Mouse (Mus musculus) activated CD4-positive, CD25-positive, alpha-beta regulatory T cell, adult 4 months (primary cell): ENCODE measurements around the gene Cyp2j13. TPM values are rescaled to one million over a fixed set of nuclear protein-coding genes. Genes with fewer than 3 reads are reported as not detected.
"Not testable (repeated sequence)": the region's sequence is repeated elsewhere in the genome, so short reads cannot be mapped to it uniquely, and the experiment has no call there.

ENCODE experiments used
- ATAC-seq: one replicate; pipeline ENCODE4 v1.8.0; 2017
- polyA plus RNA-seq, 2 experiments: library from polyadenylated mRNA; unstranded; fragments of 100-300 nt; shearing (Covaris generic); gene quantifications; one replicate each; pipeline ENCODE4 v1.2.1; 2017

Gene Cyp2j13
- not detected for polyA plus RNA-seq

DNA sequence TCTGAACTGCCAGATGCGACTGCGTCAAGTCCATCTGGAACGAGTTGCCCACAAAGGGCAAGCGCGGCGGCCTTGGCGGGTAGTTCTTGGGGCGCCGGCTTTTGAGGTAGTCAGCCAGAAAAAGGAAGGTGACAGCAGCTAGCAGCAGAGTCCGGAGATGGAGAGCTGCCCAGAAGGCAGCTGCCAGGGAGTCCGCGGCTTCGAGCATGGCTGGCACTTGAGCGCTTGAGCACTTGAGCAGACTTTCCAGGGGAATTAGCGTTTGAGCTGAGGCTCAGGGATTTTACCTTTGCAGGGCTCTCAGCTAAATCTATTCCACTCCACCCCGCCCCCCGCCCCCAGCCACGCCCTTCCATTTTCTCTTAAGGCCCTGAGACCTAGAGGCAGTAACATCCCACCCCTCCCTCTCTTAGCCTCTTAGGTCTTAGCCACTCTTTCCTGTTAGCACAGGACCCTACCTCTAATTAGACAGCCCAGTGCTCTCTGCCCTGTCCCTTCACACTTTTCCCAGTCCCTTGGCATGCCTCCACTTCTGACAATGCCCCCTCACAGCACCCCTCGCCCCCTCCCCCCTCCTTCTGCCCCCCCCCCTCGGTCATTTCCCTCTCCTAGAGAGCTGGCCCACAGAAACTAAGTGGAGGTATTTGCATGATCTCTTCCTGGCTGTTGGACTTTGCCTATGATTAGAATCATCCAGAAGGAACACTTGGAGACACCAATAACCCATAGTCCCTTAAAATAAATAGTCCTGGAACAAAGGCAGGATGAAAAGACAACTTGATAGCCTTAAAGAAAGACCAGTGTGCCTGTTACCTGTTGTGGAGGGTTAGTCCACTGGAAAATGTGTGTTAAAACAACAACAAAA, at the start of gene Cyp2j13:
TSS of gene Cyp2j13 (minus strand) at position 286 of the 865 bp plus-strand sequence.
- ATAC-seq: no peak

DNA sequence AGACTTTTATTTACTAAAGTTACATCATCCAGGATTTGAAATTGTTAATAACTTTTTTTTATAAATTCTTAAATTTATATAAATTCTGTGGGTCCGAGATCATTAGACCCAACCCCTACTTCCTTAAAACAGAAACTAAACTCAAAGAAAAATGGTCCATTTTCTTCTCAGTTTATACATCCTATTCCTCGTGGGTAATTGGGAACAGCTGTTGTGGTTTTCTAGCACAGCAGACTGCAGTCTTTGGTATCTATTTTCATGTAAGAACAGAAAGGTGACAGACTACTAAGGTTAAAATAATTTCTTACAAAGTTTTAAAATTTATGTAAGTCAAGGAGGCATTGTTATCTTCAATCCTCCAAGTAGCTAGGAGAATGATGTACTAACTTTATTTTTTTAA, 19.5 kb upstream of the Cyp2j13 start:
- no peak for ATAC-seq

DNA sequence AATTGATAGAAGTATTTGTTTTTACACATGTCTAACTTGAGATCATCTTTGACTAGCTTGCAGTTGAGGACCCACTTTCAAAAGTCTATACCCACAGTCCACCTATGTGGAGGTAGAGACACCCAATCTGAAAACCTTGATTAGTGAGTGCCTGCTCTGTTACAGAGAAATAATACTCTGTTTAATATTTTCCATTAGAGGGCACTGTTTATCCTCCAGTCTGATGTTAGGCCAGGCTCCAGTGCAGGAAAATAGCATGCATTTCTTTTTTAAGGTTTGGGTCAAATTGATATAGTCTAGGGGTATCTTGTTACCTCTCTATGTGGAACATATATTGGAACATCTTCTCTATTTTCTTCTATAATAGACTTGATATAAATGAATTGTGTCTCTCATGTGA, 14.5 kb upstream of the Cyp2j13 start:
- no peak for ATAC-seq

DNA sequence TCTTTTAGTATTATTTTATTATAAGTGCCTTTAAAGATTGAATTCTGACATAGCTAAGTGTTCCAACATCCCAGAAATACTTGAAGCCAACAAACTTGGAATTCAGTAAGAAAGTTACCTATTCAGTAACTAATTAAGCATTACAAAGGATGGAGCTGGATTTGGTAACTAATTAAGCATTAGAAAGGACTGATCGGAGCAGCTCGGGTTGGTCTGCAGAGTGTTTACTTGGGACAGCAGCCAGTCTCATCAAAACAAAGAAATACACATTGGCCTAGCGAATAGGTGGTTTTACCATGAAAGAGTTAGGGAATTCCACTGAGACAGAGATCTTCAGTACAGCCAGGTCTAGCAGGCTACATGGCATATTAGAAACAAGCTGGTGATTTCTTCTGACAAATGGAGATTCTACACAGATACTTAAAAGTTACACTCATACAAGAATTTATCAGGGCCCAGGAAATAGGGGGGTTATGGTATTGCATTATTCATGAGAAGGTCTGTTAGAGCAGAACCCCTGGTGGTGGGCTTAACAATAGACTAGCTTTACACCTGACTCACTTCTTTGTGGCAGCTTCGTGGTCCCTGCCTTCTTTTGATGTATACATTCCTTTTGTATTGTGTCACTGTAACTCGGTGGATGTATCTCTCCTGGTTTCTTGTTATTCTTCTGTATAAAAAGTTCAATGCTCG, 12.2 kb upstream of the Cyp2j13 start:
- not testable (repeated sequence) for ATAC-seq

DNA sequence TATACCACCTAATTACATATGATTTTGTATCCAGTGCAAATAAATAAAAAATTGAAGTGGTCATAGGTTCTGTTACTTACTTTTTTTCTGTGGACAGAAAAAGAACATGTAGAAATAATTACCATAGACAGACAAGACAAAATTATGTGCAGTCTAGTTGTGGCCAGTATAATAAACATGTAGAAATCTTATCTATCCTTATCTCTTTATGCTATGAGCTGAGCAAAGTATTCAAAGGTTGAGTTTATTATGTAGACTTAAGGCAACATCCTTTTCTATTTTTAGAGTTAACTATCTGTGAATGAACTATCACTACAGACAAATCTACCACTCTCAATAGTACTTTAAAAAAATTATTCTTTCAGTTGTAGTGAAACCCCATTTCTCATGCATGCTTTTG, 962 bp upstream of the Cyp2j13 start:
- no peak for ATAC-seq

DNA sequence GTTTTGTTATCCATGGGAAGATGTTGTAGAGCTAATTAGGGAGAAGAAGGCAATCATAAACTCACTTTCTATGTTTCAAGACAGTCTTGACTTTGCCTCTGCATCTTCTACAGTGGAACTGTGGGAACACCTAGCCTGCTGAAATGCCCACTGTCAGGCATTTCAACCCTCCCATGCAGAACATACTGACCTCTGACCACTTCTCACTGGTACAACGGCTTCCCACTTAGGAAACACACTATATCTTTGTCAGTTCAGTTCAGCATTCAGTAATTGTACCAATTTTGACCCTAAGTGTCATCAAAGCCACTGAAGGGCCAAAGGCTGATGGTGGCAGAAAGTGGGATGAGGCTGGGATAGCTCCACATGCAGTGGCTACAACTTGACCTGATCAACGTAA, 15.3 kb downstream of the Cyp2j13 start:
- ATAC-seq: no peak

DNA sequence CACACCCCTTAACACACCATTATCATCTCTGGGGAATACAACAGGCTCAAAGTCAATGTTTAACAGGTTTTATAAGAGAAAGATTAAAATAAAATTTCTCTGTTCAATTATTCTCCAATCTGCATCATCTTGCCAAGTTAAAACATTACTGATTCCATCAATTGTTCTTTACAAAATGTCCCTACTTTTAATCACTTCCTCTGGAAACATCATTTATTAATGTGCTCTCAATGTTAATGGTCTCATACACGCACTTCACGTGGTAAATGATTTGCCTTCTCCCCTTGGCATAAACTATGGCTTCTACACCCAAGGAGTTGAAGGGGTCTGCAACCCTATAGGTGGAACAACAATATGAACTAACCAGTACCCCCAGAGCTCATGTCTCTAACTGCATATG, 17.2 kb downstream of the Cyp2j13 start:
- no peak for ATAC-seq

DNA sequence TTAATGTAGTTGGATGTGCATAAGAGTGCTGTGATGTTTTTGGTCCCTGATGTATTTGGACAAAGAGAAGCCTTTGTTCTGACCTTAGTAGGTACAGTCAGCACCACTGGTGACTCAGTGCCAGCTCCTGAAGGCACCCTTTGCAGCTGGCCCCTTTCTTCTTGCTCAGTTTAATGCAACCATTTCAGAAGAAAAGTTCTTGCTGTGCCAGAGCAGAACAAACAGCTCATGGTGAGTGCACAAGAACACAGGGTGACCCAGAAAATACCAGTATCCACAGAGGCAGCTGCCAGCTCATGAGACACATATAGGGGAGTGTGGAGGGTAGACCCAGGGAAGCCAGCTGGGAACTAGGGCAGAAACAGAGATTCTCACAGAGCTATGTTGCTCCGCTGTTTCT, 48.9 kb downstream of the Cyp2j13 start:
- ATAC-seq: no peak

DNA sequence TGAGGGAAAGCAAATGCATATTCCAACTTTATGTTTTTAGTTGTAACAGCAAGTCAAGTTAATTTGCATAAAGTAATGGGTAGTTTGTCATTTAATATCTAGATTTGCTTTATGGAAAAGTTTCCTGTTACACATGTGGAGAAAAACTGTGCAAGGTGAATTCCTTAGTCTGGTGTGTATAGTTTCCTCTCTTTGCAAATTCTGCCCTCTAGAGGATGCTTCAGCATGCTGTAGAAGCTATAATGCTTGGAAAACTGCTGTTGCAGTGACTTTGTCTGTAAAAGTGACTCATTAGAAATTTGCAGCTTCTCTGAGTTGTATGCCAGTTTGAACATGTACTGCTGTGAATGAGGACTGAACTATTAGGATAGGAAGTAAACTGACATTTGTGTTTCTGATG, 54.5 kb downstream of the Cyp2j13 start:
- ATAC-seq: no peak

DNA sequence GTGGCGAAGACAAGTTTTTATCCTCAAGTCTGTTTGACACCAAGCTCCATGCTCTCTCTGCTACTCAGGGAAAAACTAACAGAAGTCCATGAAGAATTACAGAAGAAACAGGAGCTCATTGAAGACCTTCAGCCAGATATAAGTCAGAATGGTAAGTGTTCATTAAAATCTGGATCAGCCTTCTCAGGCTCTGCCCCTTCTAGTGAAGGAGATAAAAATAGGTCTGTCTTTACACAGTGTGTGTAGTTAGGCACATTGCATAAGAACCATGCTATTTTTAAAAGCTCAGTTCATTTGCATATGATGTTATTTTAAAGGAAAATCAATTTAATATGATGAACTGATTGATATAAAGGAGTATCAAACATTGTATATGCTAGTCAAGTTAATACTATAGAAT, 60.5 kb downstream of the Cyp2j13 start:
- no peak for ATAC-seq

DNA sequence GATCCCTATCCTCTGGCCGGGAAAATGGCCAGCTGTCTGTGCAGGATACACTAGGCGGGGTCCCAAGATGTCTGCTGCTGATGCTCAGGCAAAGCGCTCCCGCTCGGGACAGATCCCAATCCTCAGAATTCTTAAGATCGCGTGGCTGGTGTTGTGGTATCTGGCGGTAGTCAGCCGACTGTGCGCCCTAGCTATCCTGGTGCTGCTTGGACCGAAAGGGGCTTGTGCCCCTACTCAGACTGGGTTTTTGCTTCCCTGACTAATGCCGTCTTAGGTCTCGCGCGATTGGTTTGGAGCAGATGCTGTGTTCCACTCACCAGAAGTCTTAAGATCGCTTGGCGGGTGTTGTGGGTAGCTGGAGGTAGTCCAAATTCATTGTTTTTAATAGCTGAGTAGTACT, 95.1 kb downstream of the Cyp2j13 start:
- not testable (repeated sequence) for ATAC-seq

Other genes with a start within 250 kb of the Cyp2j13 start
- 1 to 10 TPM; 7.4 to 8.2 TPM for gene Hook1, start 110.3 kb downstream of the Cyp2j13 start, polyA plus RNA-seq
- not detected for gene Cyp2j12, start 63.6 kb upstream of the Cyp2j13 start, polyA plus RNA-seq
- gene Cyp2j7, start 159.1 kb upstream of the Cyp2j13 start, polyA plus RNA-seq: not detected